Mouse (Mus musculus) cerebellum, adult 2 months (tissue): Measurements from ENCODE around the gene Trappc4.

Source experiments
- CTCF ChIP-seq: fragments of 200-500 bp; IDR thresholded peaks from 2 replicates; pipeline ENCODE4 v1.5.1; 2011; ENCODE audit warnings: low read depth, mild to moderate bottlenecking, control low read depth, low read length, moderate library complexity, borderline replicate concordance; ENCODE audit not compliant: insufficient read depth
- POLR2A ChIP-seq: fragments of 200-500 bp; IDR thresholded peaks from 2 replicates; pipeline ENCODE4 v1.6.1; 2011; ENCODE audit warnings: low read length, control low read depth, borderline replicate concordance; ENCODE audit not compliant: insufficient read depth

GRCm38 (mm10) chr9:44418519-44419385, 11.4 kb upstream of the Trappc4 start, which contains the start of gene Ccdc84:
- TF ChIP-seq CTCF (no peak), POLR2A (no peak)
